Mouse (Mus musculus) C2C12 (cell line): ENCODE measurements at regions not wholly inside any gene's neighbourhood (a gene's known extent, or its start where the extent isn't known, plus 50 kb on each side); places are given as distances from the start of the nearest gene placed in this dataset.
"Not testable (repeated sequence)": the region's sequence is repeated elsewhere in the genome, so short reads cannot be mapped to it uniquely, and the experiment has no call there.

Source experiments
- H3K27me3 ChIP-seq: one replicate; pipeline ENCODE4 v1.6.1; 2011; ENCODE audit not compliant: control insufficient read depth, insufficient read depth, insufficient read length
- H3K36me3 ChIP-seq: one replicate; pipeline ENCODE4 v1.6.1; 2011; ENCODE audit not compliant: control insufficient read depth, insufficient read depth
- H3K4me3 ChIP-seq: one replicate; pipeline ENCODE4 v1.5.1; 2011; ENCODE audit warnings: mild to moderate bottlenecking, control low read depth; ENCODE audit not compliant: poor library complexity, insufficient read depth, severe bottlenecking
- H3K79me2 ChIP-seq: one replicate; pipeline ENCODE4 v1.6.1; 2011; ENCODE audit not compliant: control insufficient read depth, insufficient read depth
- H3K79me3 ChIP-seq: one replicate; pipeline ENCODE4 v1.6.1; 2011; ENCODE audit warnings: low read depth, control low read depth
- H3ac ChIP-seq: one replicate; pipeline ENCODE3; 2011; ENCODE audit warnings: low read depth; ENCODE audit not compliant: control insufficient read depth, insufficient read length
- CEBPB ChIP-seq: IDR thresholded peaks from one replicate; pipeline ENCODE4 v1.6.1; 2011; ENCODE audit warnings: low read depth, mild to moderate bottlenecking, control low read depth, moderate library complexity
- CTCF ChIP-seq: IDR thresholded peaks from one replicate; pipeline ENCODE4 v1.5.1; 2011; ENCODE audit not compliant: control insufficient read depth, insufficient read depth, insufficient read length
- FOSL1 ChIP-seq: IDR thresholded peaks from one replicate; pipeline ENCODE4 v1.8.0; 2011; ENCODE audit warnings: mild to moderate bottlenecking, low read length; ENCODE audit not compliant: poor library complexity, insufficient read depth, severe bottlenecking
- MAX ChIP-seq: IDR thresholded peaks from one replicate; pipeline ENCODE4 v1.6.1; 2011; ENCODE audit warnings: mild to moderate bottlenecking, control low read depth
- MYOD1 ChIP-seq: IDR thresholded peaks from one replicate; pipeline ENCODE4 v1.6.1; 2011; ENCODE audit warnings: low read depth; ENCODE audit not compliant: control insufficient read depth, insufficient read length
- MYOG ChIP-seq: IDR thresholded peaks from one replicate; pipeline ENCODE4 v1.6.1; 2011; ENCODE audit not compliant: control insufficient read depth, insufficient read length; ENCODE audit errors: extremely low read depth
- USF1 ChIP-seq: IDR thresholded peaks from one replicate; pipeline ENCODE4 v1.6.1; 2011; ENCODE audit warnings: low read depth, mild to moderate bottlenecking, control low read depth, moderate library complexity

DNA sequence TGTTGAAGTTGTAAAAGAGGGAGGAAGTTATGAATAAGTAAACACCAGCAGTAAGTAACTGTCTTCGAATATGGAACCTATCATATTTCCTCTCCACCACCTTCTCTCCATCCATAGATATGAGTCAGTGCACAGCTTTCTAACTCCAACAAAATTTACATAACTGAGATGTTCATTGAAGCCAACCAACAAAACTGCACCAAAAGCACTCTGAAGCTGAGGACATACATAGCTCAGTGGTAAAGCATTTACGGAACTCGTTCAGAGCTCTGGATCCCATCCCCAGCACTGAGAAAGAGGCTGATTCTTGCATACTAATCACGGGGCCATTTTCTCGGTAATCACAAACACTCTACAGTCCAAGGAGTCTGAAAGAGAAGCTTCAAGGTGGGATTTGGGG is 273.1 kb downstream of the Dad1 start:
- no peaks in the 10 kb centered on the region for H3K79me2 ChIP-seq
- H3ac ChIP-seq = no peak overlapping the region
- no peaks in the 10 kb centered on the region for H3K36me3 ChIP-seq
- TF ChIP-seq MYOG (no peak), FOSL1 (no peak), CEBPB (no peak), MAX (no peak), CTCF (no peak), USF1 (no peak), MYOD1 (no peak)
- H3K27me3 ChIP-seq = no peaks in the 10 kb centered on the region
- no peak overlapping the region for H3K4me3 ChIP-seq
- H3K79me3 ChIP-seq = no peaks in the 10 kb centered on the region

DNA sequence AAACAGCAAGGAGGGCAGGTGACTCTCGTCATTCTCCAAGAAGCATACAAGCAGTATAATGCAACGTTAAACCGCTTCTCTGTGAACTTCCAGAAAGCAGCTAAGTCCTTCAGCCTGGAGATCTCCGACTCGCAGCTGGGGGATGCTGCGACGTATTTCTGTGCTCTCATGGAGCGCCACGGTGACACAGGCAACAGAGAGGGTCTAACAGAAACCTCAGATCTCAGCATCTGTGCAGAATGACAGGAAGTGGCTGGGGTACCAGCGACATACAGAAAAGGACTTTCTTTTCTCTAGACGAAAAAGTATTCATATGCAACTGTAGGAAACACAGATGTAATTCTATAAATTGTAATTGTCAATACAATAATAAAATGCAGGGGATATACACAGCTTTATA is 292.5 kb downstream of the Dad1 start:
- H3K79me3 ChIP-seq, H3K79me2 ChIP-seq, H3K36me3 ChIP-seq, H3ac ChIP-seq, H3K4me3 ChIP-seq, H3K27me3 ChIP-seq: not testable (repeated sequence)

DNA sequence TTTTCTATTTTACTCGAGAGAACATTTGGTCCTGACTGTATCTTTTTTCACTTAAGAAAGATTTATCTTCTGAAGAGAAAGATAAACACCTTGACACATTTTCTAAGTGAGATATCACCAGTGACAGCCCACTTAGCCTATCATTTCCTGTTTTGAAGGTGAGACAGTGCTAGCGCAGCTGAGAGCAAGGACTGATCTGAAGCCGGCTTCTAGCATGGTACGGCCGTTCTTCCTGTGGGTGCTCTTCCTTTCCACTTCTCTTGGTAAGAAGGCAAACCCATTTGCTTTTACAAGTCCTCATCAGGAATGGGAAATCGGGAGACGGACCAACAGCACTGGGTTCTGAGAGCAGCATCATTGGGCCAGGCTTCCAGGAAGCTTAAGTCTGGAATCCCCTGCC is 293.1 kb downstream of the Dad1 start:
- TF ChIP-seq CEBPB (no peak), USF1 (no peak), CTCF (no peak), MYOG (no peak), FOSL1 (no peak), MAX (no peak), MYOD1 (no peak)

DNA sequence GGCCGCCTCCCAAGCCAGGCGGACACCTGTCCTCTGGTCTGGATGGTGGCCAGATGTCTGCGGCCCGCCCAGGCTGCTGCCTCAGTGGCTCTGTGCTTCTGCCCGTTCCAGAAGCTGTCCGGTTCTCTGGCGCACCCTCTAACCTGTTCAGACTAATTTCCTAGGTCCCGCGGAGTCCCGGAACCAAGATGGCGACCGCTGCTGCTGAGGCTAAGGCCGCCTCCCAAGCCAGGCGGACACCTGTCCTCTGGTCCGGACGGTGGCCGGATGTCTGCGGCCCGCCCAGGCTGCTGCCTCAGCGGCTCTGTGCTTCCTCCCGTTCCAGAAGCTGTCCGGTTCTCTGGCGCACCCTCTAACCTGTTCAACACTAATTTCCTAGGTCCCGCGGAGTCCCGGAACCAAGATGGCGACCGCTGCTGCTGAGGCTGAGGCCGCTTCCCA is 318.1 kb downstream of the Dad1 start:
- not testable (repeated sequence) for H3K27me3 ChIP-seq, H3ac ChIP-seq, H3K36me3 ChIP-seq, H3K79me3 ChIP-seq, H3K4me3 ChIP-seq, H3K79me2 ChIP-seq

More for the DNA sequence above, 293.1 kb downstream of the Dad1 start:
- Histone ChIP-seq H3K36me3 (no peaks in the 10 kb centered on the region), H3K4me3 (no peak overlapping the region), H3K79me3 (no peaks in the 10 kb centered on the region), H3K27me3 (peaks cover 3% of the 10 kb centered on the region), H3ac (no peak overlapping the region), H3K79me2 (no peaks in the 10 kb centered on the region)

DNA sequence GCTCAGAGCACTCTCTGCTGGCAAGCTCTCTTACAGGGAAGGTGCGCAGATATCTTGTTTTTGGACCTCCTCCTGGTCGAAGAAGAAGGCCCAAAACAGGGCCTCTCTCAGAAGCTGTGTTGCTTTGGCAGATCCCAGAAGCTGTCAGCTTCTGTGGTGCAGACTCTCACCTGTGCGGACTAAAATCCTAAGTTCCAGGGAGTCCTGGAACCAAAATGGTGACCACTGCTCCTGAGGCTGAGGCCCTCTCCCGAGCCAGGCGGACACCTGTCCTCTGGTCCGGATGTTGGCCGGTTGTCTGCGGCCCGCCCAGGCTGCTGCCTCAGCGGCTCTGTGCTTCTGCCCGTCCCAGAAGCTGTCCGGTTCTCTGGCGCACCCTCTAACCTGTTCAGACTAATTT is 318.6 kb downstream of the Dad1 start:
- not testable (repeated sequence) for H3K4me3 ChIP-seq, H3K79me2 ChIP-seq, H3K27me3 ChIP-seq, H3K36me3 ChIP-seq, H3ac ChIP-seq, H3K79me3 ChIP-seq

DNA sequence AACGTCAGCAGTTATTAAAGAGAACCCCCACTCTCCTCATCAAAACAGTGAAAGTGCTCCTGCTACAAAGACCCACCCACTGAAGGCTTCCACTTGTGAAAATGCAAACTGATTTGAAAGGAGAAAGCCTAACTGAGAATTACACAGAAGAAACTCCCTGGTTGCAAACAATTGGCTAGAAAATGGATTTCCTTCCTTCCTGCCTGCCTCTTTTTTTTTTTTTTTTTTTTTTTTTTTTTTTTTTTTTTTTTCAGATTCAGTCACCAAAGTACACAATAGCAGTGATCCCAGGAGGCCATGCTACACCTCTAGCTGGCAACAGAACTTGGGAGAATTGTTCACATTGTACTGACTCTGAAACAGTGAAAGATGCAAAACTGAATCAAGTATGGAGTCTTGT is 343.0 kb downstream of the Dad1 start:
- Histone ChIP-seq H3K27me3 (no peaks in the 10 kb centered on the region), H3K36me3 (no peaks in the 10 kb centered on the region), H3K79me2 (no peaks in the 10 kb centered on the region), H3K4me3 (no peak overlapping the region), H3ac (no peak overlapping the region), H3K79me3 (no peaks in the 10 kb centered on the region)
- TF ChIP-seq CTCF (no peak), MYOG (no peak)

DNA sequence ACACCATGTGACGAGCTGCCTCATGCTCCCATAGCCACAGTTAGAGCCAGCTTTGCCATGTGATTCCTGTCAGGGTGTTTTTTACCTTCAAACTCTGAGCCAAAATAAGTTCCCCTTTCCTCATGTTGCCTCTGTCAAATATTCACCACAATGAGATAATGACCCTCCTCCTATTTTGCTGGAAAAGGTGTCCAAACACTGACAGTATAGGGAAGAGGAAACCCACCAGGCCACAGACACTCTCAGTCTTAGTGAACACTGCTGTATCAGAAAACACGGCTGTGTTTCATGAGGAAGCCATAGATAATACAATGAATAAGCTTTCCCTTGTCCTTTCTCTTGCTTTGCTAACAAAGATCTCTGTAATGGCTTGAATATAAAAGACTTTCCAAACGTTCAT is 349.3 kb downstream of the Dad1 start:
- Histone ChIP-seq H3K79me3 (no peaks in the 10 kb centered on the region), H3K36me3 (no peaks in the 10 kb centered on the region), H3K79me2 (no peaks in the 10 kb centered on the region), H3K27me3 (no peaks in the 10 kb centered on the region), H3ac (no peak overlapping the region), H3K4me3 (no peak overlapping the region)
- TF ChIP-seq CEBPB (no peak), USF1 (no peak), MYOD1 (no peak), FOSL1 (no peak), MYOG (no peak), CTCF (no peak), MAX (no peak)
